Comparison of ENCODE assay signal across 9 mouse cellular contexts in genomic region chr14:117962453-117962852, GRCm38 (mm10).
A peak's percentile ranks its signal among the peaks of the same experiment; 100 is the strongest.
DNase-seq lines count a peak whose midpoint lies in the region; ATAC-seq and TF ChIP-seq lines count a peak whose summit lies in the region.
"Had no signal": no experiment of that assay in that cellular context is flagged by ENCODE, and none has a peak within 500 bp of the region (broad histone marks: within the 10 kb centered on the region; RNA-seq: fewer than 3 reads in every experiment).

No protein-coding gene starts in this region.

- no peak overlapping the region for H3K9ac ChIP-seq in embryonic facial prominence, embryonic 11.5 days (replicated peaks; ENCODE audit: low read length)
- no peak overlapping the region for H3K9ac ChIP-seq in neural tube, embryonic 11.5 days (ENCODE audit: low read length)
- H3K9ac ChIP-seq in intestine, embryonic 16.5 days (ENCODE audit: low read depth, low read length), result no peak overlapping the region
- H3K9ac ChIP-seq: neural tube, embryonic 13.5 days had no signal

- TF ChIP-seq CTCF in thymus, adult 2 months (IDR thresholded peaks at IDR 0.05; ENCODE audit: borderline replicate concordance, control insufficient read depth, extremely low read depth, insufficient read depth, low read length, poor library complexity), result no peak

- no peak for TF ChIP-seq POLR2A in thymus, adult 2 months (IDR thresholded peaks at IDR 0.05; ENCODE audit: control insufficient read depth, extremely low read depth, insufficient read depth, low read length, poor library complexity)

- H3K27ac ChIP-seq in thymus, adult 2 months (ENCODE audit: control insufficient read depth, insufficient read depth, low read length), result no peak overlapping the region
- no peak overlapping the region for H3K27ac ChIP-seq in embryonic facial prominence, embryonic 11.5 days (replicated peaks; ENCODE audit: low read depth, low read length)
- no peak overlapping the region for H3K27ac ChIP-seq in neural tube, embryonic 11.5 days (ENCODE audit: low read depth, low read length)
- no peak overlapping the region for H3K27ac ChIP-seq in intestine, embryonic 16.5 days (ENCODE audit: low read length)
- H3K27ac ChIP-seq: neural tube, embryonic 13.5 days had no signal

- ATAC-seq in embryonic facial prominence, embryonic 11.5 days (replicated peaks; ENCODE audit: insufficient number of reproducible peaks, low FRiP score, low TSS enrichment, low read depth), result no peak
- ATAC-seq in neural tube, embryonic 11.5 days (ENCODE audit: insufficient read depth, low FRiP score, low TSS enrichment), result peak; percentile 31; the same call in 1 of the 2 replicates
- ATAC-seq in intestine, embryonic 16.5 days, result no peak

- H3K4me1 ChIP-seq in thymus, adult 2 months (replicated peaks; ENCODE audit: control insufficient read depth, insufficient read depth, low read length), result no peaks in the 10 kb centered on the region
- no peaks in the 10 kb centered on the region for H3K4me1 ChIP-seq in embryonic facial prominence, embryonic 11.5 days (ENCODE audit: control insufficient read depth, insufficient read depth, low read length)
- no peaks in the 10 kb centered on the region for H3K4me1 ChIP-seq in neural tube, embryonic 11.5 days (ENCODE audit: control insufficient read depth, insufficient read depth, low read length)
- no peaks in the 10 kb centered on the region for H3K4me1 ChIP-seq in intestine, embryonic 16.5 days (ENCODE audit: control insufficient read depth, insufficient read depth, low read length)

- peak; percentile 19 to 29 for DNase-seq in heart, postnatal 36 days
- no peak for DNase-seq in heart, adult 11 months
- DNase-seq in thymus, adult 2 months, result peak; percentile 8
- no peak for DNase-seq in thymus, postnatal 0 days (ENCODE audit: low spot score)
- peak; percentile 55 for DNase-seq in embryonic facial prominence, embryonic 11.5 days (ENCODE audit: low spot score)
- peak; percentile 53 for DNase-seq in neural tube, embryonic 11.5 days (ENCODE audit: low spot score)
- DNase-seq in cerebellum, adult 11-12 months, result no peak

- 76% methylated on average over 4 of the region's 4 CpGs for WGBS in thymus, adult 2 months
- WGBS in embryonic facial prominence, embryonic 11.5 days, result 48% methylated on average over 4 of the region's 4 CpGs
- 53% methylated on average over 4 of the region's 4 CpGs for WGBS in neural tube, embryonic 11.5 days
- 68% methylated on average over 4 of the region's 4 CpGs for WGBS in intestine, embryonic 16.5 days

- no peak overlapping the region for H3K4me3 ChIP-seq in thymus, adult 2 months (ENCODE audit: control insufficient read depth, insufficient read depth, low read length)
- H3K4me3 ChIP-seq in embryonic facial prominence, embryonic 11.5 days (ENCODE audit: low read depth, low read length), result no peak overlapping the region
- H3K4me3 ChIP-seq in neural tube, embryonic 11.5 days (ENCODE audit: low read depth, low read length), result no peak overlapping the region
- no peak overlapping the region for H3K4me3 ChIP-seq in intestine, embryonic 16.5 days (ENCODE audit: low read length)
- H3K4me3 ChIP-seq: neural tube, embryonic 13.5 days had no signal

- intact Hi-C loops in heart, postnatal 36 days (cut with DNase I), result no loop called here

- H3K9me3 ChIP-seq in embryonic facial prominence, embryonic 11.5 days (replicated peaks; ENCODE audit: control insufficient read depth, low read length), result no peaks in the 10 kb centered on the region
- no peaks in the 10 kb centered on the region for H3K9me3 ChIP-seq in neural tube, embryonic 11.5 days (ENCODE audit: control insufficient read depth, low read length)
- H3K9me3 ChIP-seq in intestine, embryonic 16.5 days (ENCODE audit: control insufficient read depth, low read length), result no peaks in the 10 kb centered on the region
- H3K9me3 ChIP-seq: neural tube, embryonic 13.5 days had no signal

- no peaks in the 10 kb centered on the region for H3K36me3 ChIP-seq in thymus, adult 2 months (ENCODE audit: control insufficient read depth, insufficient read depth, low read length)
- no peaks in the 10 kb centered on the region for H3K36me3 ChIP-seq in embryonic facial prominence, embryonic 11.5 days (replicated peaks; ENCODE audit: control insufficient read depth, insufficient read depth, low read depth, low read length)
- H3K36me3 ChIP-seq in neural tube, embryonic 11.5 days (ENCODE audit: control insufficient read depth, insufficient read depth, low read length), result no peaks in the 10 kb centered on the region
- no peaks in the 10 kb centered on the region for H3K36me3 ChIP-seq in intestine, embryonic 16.5 days (ENCODE audit: control insufficient read depth, insufficient read depth, low read length)
- H3K36me3 ChIP-seq: neural tube, embryonic 13.5 days had no signal

- H3K27me3 ChIP-seq in thymus, adult 2 months (ENCODE audit: control insufficient read depth, insufficient read depth, low read length), result no peaks in the 10 kb centered on the region
- no peaks in the 10 kb centered on the region for H3K27me3 ChIP-seq in embryonic facial prominence, embryonic 11.5 days (ENCODE audit: control insufficient read depth, insufficient read depth, low read length)
- H3K27me3 ChIP-seq in neural tube, embryonic 11.5 days (ENCODE audit: control insufficient read depth, insufficient read depth, low read length), result no peaks in the 10 kb centered on the region
- H3K27me3 ChIP-seq in intestine, embryonic 16.5 days (replicated peaks; ENCODE audit: control insufficient read depth, insufficient read depth, low read length), result no peaks in the 10 kb centered on the region
- H3K27me3 ChIP-seq: neural tube, embryonic 13.5 days had no signal

- H3K4me2 ChIP-seq in embryonic facial prominence, embryonic 11.5 days (ENCODE audit: low read depth, low read length), result no peak overlapping the region
- no peak overlapping the region for H3K4me2 ChIP-seq in neural tube, embryonic 11.5 days (ENCODE audit: low read depth)
- no peak overlapping the region for H3K4me2 ChIP-seq in intestine, embryonic 16.5 days (ENCODE audit: low read depth, low read length)
- H3K4me2 ChIP-seq: neural tube, embryonic 13.5 days had no signal

Comparison
In these comparisons a context has a peak if more than half of its experiments do, and no peak if none do; other contexts are left out.
1. DNase-seq: peak in heart, postnatal 36 days (2 of 2), thymus, adult 2 months (single experiment), embryonic facial prominence, embryonic 11.5 days (single experiment) and neural tube, embryonic 11.5 days (single experiment); none in heart, adult 11 months (single experiment), thymus, postnatal 0 days (single experiment) and cerebellum, adult 11-12 months (single experiment).